Mouse (Mus musculus) hindbrain, postnatal 0 days (tissue): ENCODE measurements at regions not wholly inside any gene's neighbourhood (a gene's known extent, or its start where the extent isn't known, plus 50 kb on each side); places are given as distances from the start of the nearest gene placed in this dataset.
"Not testable (repeated sequence)": the region's sequence is repeated elsewhere in the genome, so short reads cannot be mapped to it uniquely, and the experiment has no call there.

Experiments used
- ATAC-seq: fragments of 200-750 bp; cut with Nextera tagmentation; 2 replicates; pipeline ENCODE4 v1.8.0; 2017; ENCODE audit warnings: mild to moderate bottlenecking, moderate TSS enrichment, moderate library complexity
- DNase-seq: peaks from one replicate; pipeline ENCODE4 v3.0.0-alpha.2; 2015; ENCODE audit warnings: low spot score
- H3K27ac ChIP-seq: fragments of 300-500 bp; sonication (generic); 2 replicates; pipeline ENCODE4 v1.5.1; 2014; ENCODE audit warnings: mild to moderate bottlenecking
- H3K27me3 ChIP-seq: fragments of 300-500 bp; sonication (generic); 2 replicates; pipeline ENCODE4 v1.6.1; 2014; ENCODE audit warnings: low read length, mixed read lengths; ENCODE audit not compliant: insufficient read depth
- H3K36me3 ChIP-seq: fragments of 300-500 bp; sonication (generic); 2 replicates; pipeline ENCODE4 v1.6.1; 2014; ENCODE audit warnings: low read length, mixed read lengths; ENCODE audit not compliant: insufficient read depth
- H3K4me1 ChIP-seq: fragments of 300-500 bp; sonication (generic); 2 replicates; pipeline ENCODE4 v1.6.1; 2014; ENCODE audit warnings: antibody characterized with exemption, low read length, mixed read lengths; ENCODE audit not compliant: insufficient read depth
- H3K4me2 ChIP-seq: fragments of 300-500 bp; sonication (generic); 2 replicates; pipeline ENCODE4 v1.6.1; 2014; ENCODE audit warnings: low read depth, mild to moderate bottlenecking, low read length, moderate library complexity, mixed read lengths
- H3K4me3 ChIP-seq: fragments of 300-500 bp; sonication (generic); 2 replicates; pipeline ENCODE4 v1.5.1; 2014; ENCODE audit warnings: low read length
- H3K9ac ChIP-seq: fragments of 300-500 bp; sonication (generic); replicated peaks from 2 replicates; pipeline ENCODE4 v1.6.1; 2014; ENCODE audit warnings: mild to moderate bottlenecking, low read length, moderate library complexity, mixed read lengths
- H3K9me3 ChIP-seq: fragments of 300-500 bp; sonication (generic); 2 replicates; pipeline ENCODE4 v1.6.1; 2016; ENCODE audit warnings: low read length, mixed read lengths
- CTCF ChIP-seq: IDR thresholded peaks from 2 replicates; pipeline ENCODE4 v1.5.1; 2016; ENCODE audit warnings: antibody characterized with exemption, control low read depth, low read depth
- WGBS: fragments of 180-500 bp; shearing (Covaris S2); extraction: QIAGEN DNeasy Blood & Tissue Kit; methylation state at CpG from one replicate; pipeline ENCODE4 v1.1.7; 2014; 5-methylcytosine and 5-hydroxymethylcytosine counted together

GRCm38 (mm10) chr13:19300320-19301011 lies 95.1 kb downstream of the Stard3nl start:
- H3K9me3 ChIP-seq, H3K4me3 ChIP-seq, H3K36me3 ChIP-seq, H3K4me1 ChIP-seq, H3K9ac ChIP-seq, H3K27me3 ChIP-seq, H3K4me2 ChIP-seq: not testable (repeated sequence)
- ATAC-seq (peak; percentile 90), DNase-seq (peak; percentile 68)
- WGBS: 69% methylated on average over 9 of the region's 9 CpGs
- H3K27ac ChIP-seq: peak overlapping the region; percentile 57

- Histone ChIP-seq H3K4me3 (no peak overlapping the region), H3K9ac (no peak overlapping the region), H3K27ac (no peak overlapping the region), H3K4me2 (no peak overlapping the region), H3K9me3 (no peaks in the 10 kb centered on the region), H3K4me1 (no peaks in the 10 kb centered on the region), H3K27me3 (no peaks in the 10 kb centered on the region), H3K36me3 (no peaks in the 10 kb centered on the region)
- 78% methylated on average over 1 of the region's 1 CpGs for WGBS
- TF ChIP-seq CTCF: no peak
- DNase-seq (no peak), ATAC-seq (no peak)
These were observed 99.3 kb downstream of the Stard3nl start for GRCm38 (mm10) chr13:19296325-19296724.

- Histone ChIP-seq H3K9me3 (no peaks in the 10 kb centered on the region), H3K9ac (no peak overlapping the region), H3K4me1 (no peaks in the 10 kb centered on the region), H3K36me3 (no peaks in the 10 kb centered on the region), H3K4me2 (no peak overlapping the region), H3K4me3 (no peak overlapping the region), H3K27ac (no peak overlapping the region), H3K27me3 (no peaks in the 10 kb centered on the region)
- TF ChIP-seq CTCF: no peak
- DNase-seq (no peak), ATAC-seq (no peak)
- 51% methylated on average over 2 of the region's 2 CpGs for WGBS
These were observed 102.6 kb downstream of the Stard3nl start for GRCm38 (mm10) chr13:19293041-19293440.

- ATAC-seq: peak; percentile 40; the same call in 1 of the 2 replicates
- H3K27ac ChIP-seq: no peak overlapping the region
These were observed 112.4 kb downstream of the Stard3nl start for GRCm38 (mm10) chr13:19283161-19283560.

GRCm38 (mm10) chr13:19272548-19273295 lies 122.9 kb downstream of the Stard3nl start:
- not testable (repeated sequence) for H3K4me1 ChIP-seq, H3K27me3 ChIP-seq, H3K9ac ChIP-seq, H3K4me3 ChIP-seq, H3K9me3 ChIP-seq, H3K27ac ChIP-seq, H3K4me2 ChIP-seq, H3K36me3 ChIP-seq
- ATAC-seq (peak; percentile 85), DNase-seq (peak; percentile 9)
- 73% methylated on average over 6 of the region's 6 CpGs for WGBS

More at GRCm38 (mm10) chr13:19283161-19283560, 112.4 kb downstream of the Stard3nl start:
- H3K4me1 ChIP-seq: no peaks in the 10 kb centered on the region
- peak; percentile 14 for DNase-seq
- no peaks in the 10 kb centered on the region for H3K27me3 ChIP-seq
- TF ChIP-seq CTCF: peak; percentile 40
- H3K9me3 ChIP-seq: no peaks in the 10 kb centered on the region
- WGBS: 79% methylated on average over 1 of the region's 1 CpGs
- H3K4me3 ChIP-seq: no peak overlapping the region
- no peak overlapping the region for H3K9ac ChIP-seq
- no peak overlapping the region for H3K4me2 ChIP-seq
- no peaks in the 10 kb centered on the region for H3K36me3 ChIP-seq

- DNase-seq, H3K4me2 ChIP-seq, H3K36me3 ChIP-seq, H3K27ac ChIP-seq, H3K4me3 ChIP-seq, H3K9me3 ChIP-seq, H3K27me3 ChIP-seq, H3K9ac ChIP-seq, H3K4me1 ChIP-seq, ATAC-seq: not testable (repeated sequence)
- WGBS: 89% methylated on average over 12 of the region's 12 CpGs
These were observed 130.6 kb downstream of the Stard3nl start for GRCm38 (mm10) chr13:19264996-19265395.

GRCm38 (mm10) chr13:19246558-19246957 lies 149.0 kb downstream of the Stard3nl start:
- not testable (repeated sequence) for ATAC-seq, H3K27ac ChIP-seq, H3K4me3 ChIP-seq, H3K9me3 ChIP-seq, H3K4me2 ChIP-seq, H3K27me3 ChIP-seq, H3K9ac ChIP-seq, DNase-seq, H3K4me1 ChIP-seq, H3K36me3 ChIP-seq
- 80% methylated on average over 6 of the region's 7 CpGs for WGBS

GRCm38 (mm10) chr13:19242580-19242979 lies 153.0 kb downstream of the Stard3nl start:
- not testable (repeated sequence) for DNase-seq, H3K4me1 ChIP-seq, H3K4me3 ChIP-seq, H3K9ac ChIP-seq, H3K4me2 ChIP-seq, H3K36me3 ChIP-seq, H3K27me3 ChIP-seq, H3K27ac ChIP-seq, H3K9me3 ChIP-seq, ATAC-seq
- WGBS: 41% methylated on average over 4 of the region's 4 CpGs
